Mouse (Mus musculus): Measurements from ENCODE around the gene Ddx46.

DNA sequence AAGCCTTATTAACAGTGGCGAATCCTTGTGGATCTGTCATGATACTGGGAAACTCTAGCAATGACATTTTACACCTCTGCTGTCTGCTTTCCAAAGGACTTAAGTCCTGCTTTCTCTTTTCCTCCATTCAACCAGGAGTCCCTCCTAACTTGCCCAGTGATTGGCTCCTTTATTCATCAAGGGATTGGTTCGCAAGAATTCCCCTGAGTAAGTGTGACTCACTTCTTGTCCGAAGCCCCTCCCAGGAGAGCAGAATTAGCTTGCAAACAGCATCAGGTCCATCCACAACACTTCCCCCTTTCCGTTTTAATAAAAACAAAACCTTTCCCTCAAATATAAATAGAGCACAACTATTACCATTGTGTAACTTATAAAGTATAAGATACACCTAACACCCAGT is 69.5 kb downstream of the Ddx46 start:
- TF ChIP-seq EP300 (IDR thresholded peaks at IDR 0.05) (no peak), CTCF (IDR thresholded peaks at IDR 0.05) (no peak)
